Mouse (Mus musculus) inflammation-experienced regulatory T-cells, adult 16 weeks (primary cell): ENCODE measurements around the gene Fbxw27. TPM values are rescaled to one million over a fixed set of nuclear protein-coding genes. Genes with fewer than 3 reads are reported as not detected.

Experiments
- polyA plus RNA-seq: library from polyadenylated mRNA; unstranded; fragments of 100-300 nt; shearing (Covaris generic); gene quantifications from one replicate; pipeline ENCODE4 v1.2.1, GENCODE M21; 2017

Fbxw27 gene
- not detected for polyA plus RNA-seq

GRCm38 (mm10) chr9:109790570-109790969 is at the start of gene Fbxw27:
Gene Fbxw27, minus strand, starts transcription at chr9:109790670.

GRCm38 (mm10) chr9:109832391-109833087 is 42.1 kb upstream of the Fbxw27 start, which contains the start of gene Nme6:
Gene Nme6, plus strand, starts transcription at chr9:109832749.

GRCm38 (mm10) chr9:109811980-109812379 is 21.5 kb upstream of the Fbxw27 start, which contains the start of gene Spink8:
Gene Spink8, plus strand, starts transcription at chr9:109812280.

GRCm38 (mm10) chr9:109745989-109746388 is 44.5 kb downstream of the Fbxw27 start, which contains the start of gene Fbxw26:
Gene Fbxw26, minus strand, starts transcription at chr9:109746089.

Other genes starting within 250 kb of the Fbxw27 start
- gene Fbxw15, start 222.4 kb downstream of the Fbxw27 start, polyA plus RNA-seq = not detected
- gene Fbxw24, start 164.6 kb downstream of the Fbxw27 start, polyA plus RNA-seq = not detected
- not detected for gene Fbxw25, start 126.0 kb downstream of the Fbxw27 start, polyA plus RNA-seq
- not detected for gene Fbxw18, start 88.0 kb downstream of the Fbxw27 start, polyA plus RNA-seq
- gene Fbxw26, start 44.6 kb downstream of the Fbxw27 start, polyA plus RNA-seq = not detected
- not detected for gene Spink8, start 21.6 kb upstream of the Fbxw27 start, polyA plus RNA-seq
- gene Nme6, start 42.1 kb upstream of the Fbxw27 start, polyA plus RNA-seq = 16.8 TPM
- gene Camp, start 58.9 kb upstream of the Fbxw27 start, polyA plus RNA-seq = not detected
- gene Cdc25a, start 84.9 kb upstream of the Fbxw27 start, polyA plus RNA-seq = 9.8 TPM
- 77.7 TPM for gene Map4, start 140.8 kb upstream of the Fbxw27 start, polyA plus RNA-seq